Mouse (Mus musculus) neutrophil, adult 5-6 weeks (primary cell): ENCODE data around the gene Slc1a4. TPM values are rescaled to one million over a fixed set of nuclear protein-coding genes. Genes with fewer than 3 reads are reported as not detected.

Source experiments
- ATAC-seq: fragments of 151-379, 151-347 bp; 2 replicates; pipeline ENCODE4 v1.8.0; 2017; ENCODE audit warnings: mild to moderate bottlenecking, moderate TSS enrichment; ENCODE audit not compliant: insufficient number of reproducible peaks, poor library complexity, low FRiP score, severe bottlenecking; ENCODE audit errors: extremely low read depth
- total RNA-seq: library from RNA; stranded (forward); fragments of 200-1000 nt; gene quantifications from 2 replicates; pipeline ENCODE4 v1.2.3, GENCODE M21; 2017

The Slc1a4 gene
- total RNA-seq, 1 experiment from 2014 or later, result not detected

- no peak for ATAC-seq
These were observed 56.5 kb downstream of the Slc1a4 start for GRCm38 (mm10) chr11:20275974-20276373.

GRCm38 (mm10) chr11:20269885-20270284, 62.6 kb downstream of the Slc1a4 start:
- ATAC-seq, result no peak

DNA sequence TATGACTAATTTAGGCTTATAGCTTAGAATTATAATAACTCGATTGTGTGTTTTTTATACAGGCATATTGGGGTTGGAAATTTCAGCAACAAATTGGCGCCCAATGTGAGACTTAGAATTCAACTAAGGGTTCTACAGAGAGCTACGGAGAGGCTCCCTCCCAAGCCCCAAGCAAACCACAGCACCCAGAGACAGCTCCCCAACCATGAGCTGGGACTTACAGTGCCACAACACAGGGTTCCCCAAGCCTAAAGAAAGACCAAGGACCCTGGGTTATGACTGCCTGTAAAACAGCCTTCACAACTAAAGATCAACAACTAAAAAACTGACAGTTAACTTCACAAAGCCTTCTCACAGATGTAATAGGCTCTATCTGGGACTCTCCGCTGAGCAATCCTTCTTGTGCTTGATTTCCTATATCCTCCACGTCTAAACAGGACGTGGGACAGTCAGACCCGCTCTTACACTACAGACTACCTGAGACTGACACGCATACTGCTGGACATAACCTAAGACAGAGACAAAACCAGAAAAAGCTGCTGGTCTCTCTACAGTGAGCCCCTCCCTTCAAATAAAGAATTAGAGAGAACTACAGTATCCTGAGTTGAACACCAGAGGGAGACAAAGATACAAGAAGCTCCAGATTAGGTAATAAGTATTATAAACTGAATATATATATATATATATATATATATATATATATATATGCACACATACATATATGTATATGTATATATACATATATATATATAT, 69.7 kb downstream of the Slc1a4 start:
- ATAC-seq, result 0 out of 2 replicates have a peak, but pooled peaks have one; percentile 19

- ATAC-seq, result no peak
These were observed 77.7 kb downstream of the Slc1a4 start for GRCm38 (mm10) chr11:20254791-20255190.

DNA sequence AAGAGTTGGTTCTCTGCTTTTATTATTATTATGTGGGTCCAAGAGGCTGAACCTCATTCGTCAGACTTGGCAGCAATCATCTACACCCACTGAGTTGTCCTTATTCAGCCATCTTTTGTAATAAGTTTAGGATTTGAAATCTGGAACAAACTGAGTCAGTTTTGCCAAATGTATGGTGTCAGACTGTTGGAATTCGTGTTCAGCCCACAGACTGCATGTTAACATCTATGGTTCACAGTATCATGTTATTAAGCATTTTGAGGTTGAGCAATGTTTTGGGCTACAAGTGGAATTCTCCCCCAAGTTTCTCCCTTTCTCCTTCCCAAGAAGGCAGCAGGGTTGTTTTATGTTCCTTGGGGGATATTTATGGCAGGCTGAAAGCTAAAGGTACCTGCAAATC, 79.4 kb downstream of the Slc1a4 start:
- no peak for ATAC-seq

Other genes with a start within 250 kb of the Slc1a4 start
- 376 and 392 TPM in 2 replicates for gene Actr2, start 219.8 kb downstream of the Slc1a4 start, total RNA-seq
- gene Rab1a, start 131.3 kb downstream of the Slc1a4 start, total RNA-seq, result 93.7 and 116 TPM in 2 replicates
- 30.8 and 34.4 TPM in 2 replicates for gene Cep68, start 83.3 kb downstream of the Slc1a4 start, total RNA-seq
- gene Sertad2, start 210.5 kb upstream of the Slc1a4 start, total RNA-seq, result 17.8 and 18.4 TPM in 2 replicates